Mouse (Mus musculus) common myeloid progenitor, adult 5-6 weeks (primary cell): Measurements from ENCODE around the gene Thop1. TPM values are rescaled to one million over a fixed set of nuclear protein-coding genes. Genes with fewer than 3 reads are reported as not detected.
"Not testable (repeated sequence)": the region's sequence is repeated elsewhere in the genome, so short reads cannot be mapped to it uniquely, and the experiment has no call there.

Source experiments
- ATAC-seq: replicated peaks from 2 replicates; pipeline ENCODE4 v1.8.0; 2016; ENCODE audit warnings: low read depth, mild to moderate bottlenecking, moderate TSS enrichment, inconsistent platforms; ENCODE audit not compliant: poor library complexity, severe bottlenecking
- total RNA-seq: library from RNA; stranded (forward); fragments of 200-1000, 187-1606 nt; gene quantifications from 2 replicates; pipeline ENCODE4 v1.2.3, GENCODE M21; 2017

Gene Thop1
- total RNA-seq = 18.6 and 25.9 TPM in 2 replicates

DNA sequence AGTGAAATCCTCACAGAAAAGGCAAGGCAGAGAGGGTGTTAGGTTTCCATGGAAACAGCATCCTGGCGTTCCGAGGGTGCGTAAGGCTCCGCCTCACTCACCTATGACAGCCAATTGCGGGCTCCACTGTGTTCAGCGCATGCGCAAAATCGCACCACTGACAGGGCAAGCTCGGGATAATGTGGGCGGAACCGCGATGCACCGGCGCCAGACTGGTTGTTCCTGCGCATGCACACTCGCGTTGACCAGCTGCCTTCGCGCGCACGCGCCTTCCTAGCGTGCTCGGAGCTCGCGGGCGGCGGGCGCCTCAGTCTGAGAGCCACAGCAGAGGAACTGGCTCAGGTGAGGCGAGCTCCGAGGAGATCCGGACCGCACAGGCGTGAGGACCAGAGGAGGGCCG lies at the start of gene Thop1:
Thop1 (plus strand) TSS at position 200 of the 400 bp plus-strand sequence.
- peak; percentile 97 for ATAC-seq

DNA sequence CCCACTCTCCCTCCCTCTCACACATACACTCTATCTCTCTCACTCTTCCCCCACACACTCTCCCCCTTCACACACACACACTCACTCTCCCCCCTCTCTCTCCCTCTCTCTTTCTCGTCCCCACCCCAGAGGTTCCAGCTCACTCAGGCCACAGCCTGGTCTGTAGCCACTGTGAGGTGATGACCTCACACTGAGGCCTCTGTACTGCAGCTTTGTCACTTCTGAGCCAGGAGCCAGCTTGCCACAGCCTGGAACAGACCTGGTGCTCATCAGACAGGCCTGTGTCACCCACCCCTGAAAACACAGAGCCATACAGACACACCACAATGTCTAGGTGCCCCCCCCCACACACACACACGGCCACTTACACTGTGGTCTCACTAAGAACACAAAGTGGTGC lies 49.6 kb upstream of the Thop1 start:
- no peak for ATAC-seq

DNA sequence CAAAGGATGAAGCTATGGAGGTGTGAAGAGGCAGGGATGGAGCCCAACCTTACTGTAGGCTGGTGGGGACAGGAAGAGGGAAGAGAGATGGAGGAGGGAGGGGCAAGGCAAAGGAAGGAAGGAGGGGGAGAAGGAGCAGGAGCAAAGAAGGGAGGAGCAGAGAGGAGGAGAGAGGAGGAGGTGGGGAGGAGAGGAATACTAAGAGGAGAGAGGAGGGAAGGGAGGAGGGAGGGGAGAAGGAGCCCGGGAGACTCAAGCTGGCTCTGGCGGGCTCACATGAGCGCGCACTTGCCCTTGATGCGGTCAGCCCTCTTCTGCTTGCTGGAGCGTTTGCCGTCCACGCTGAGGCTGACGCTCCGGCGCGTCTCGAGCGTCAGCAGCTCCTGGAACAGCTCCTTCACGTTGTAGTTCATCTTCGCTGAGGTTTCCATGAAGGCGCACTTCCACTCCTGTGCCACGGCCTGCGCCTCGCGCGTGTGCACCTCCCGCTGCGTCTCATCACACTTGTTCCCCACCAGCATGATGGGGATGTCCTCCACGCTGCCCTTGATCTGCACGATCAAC lies 48.2 kb upstream of the Thop1 start:
- ATAC-seq = no peak

DNA sequence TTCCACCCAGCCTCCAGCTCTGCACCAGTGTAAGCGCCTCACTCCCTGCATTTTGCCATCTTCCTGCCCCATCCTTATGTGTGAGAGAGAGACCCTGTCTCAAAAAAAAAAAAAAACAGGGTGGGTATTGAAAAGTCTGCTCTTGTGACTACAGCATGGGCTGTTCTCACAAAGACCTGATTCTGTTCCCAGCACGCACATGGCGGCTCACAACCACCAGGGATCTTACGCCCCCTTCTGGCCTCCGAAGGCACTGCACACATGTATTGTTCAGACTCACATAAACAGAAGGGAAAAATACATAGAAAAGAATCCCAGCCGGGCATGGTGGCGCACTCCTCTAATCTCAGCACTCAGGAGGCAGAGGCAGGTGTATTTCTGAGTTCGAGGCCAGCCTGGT lies 47.1 kb upstream of the Thop1 start:
- no peak for ATAC-seq

DNA sequence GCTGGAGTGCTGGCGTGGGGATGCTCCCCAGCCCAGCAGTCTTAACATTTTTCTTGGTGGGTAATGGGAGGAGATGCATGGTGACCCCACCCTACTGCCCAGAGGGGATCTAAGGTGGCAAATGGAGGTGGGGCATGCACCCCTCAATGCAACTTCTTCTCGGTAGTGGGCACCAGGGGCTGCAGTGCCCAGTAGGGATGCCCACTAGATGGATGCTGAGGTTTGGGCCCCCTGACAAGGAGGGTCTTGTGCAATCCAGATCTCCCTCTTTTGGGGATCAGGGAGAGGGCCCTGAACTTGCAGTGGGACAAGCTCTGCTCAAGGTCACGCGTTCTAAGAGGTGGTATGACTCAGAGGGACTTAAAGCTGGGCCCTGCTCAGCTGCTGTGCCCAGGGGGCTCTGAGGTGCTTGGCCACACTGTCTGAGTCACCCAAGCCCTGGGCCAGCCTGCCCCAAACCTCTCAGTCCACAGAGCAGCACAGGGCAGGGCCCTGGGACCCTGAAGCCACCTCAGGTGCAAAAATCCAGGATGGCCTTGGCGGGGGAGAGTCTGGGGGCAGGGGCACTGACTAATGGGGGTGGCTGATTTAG lies 45.4 kb upstream of the Thop1 start:
- no peak for ATAC-seq

DNA sequence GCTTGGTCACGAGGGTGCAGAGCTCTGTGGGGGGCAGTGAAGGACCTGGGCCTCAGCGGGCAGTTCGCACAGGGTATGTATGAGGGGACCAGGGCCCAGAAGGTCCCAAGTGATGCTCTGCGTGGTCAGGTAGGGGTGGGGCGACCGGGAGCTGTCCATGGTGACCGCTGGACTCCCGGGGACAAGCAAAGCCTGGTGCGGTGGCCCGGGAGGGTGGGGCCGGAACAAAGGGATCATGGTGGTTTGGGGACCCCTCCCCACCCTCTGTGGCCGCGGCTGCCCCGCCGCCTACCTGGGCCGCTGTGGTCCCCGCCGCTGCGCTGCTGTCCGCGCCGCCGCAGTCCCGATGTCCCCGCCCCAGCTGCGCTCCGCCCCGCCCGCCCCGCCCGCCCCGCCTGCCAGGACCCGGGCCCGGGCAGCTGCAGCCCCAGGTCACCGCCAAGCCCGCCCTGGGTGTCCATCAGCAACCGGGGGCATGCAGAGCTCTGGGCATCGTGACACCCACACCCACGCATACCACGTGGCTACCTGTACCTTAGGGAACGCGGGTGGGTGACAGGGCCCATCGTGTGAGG lies 44.7 kb upstream of the Thop1 start:
- 0 out of 2 replicates have a peak, but pooled peaks have one; percentile 13 for ATAC-seq

DNA sequence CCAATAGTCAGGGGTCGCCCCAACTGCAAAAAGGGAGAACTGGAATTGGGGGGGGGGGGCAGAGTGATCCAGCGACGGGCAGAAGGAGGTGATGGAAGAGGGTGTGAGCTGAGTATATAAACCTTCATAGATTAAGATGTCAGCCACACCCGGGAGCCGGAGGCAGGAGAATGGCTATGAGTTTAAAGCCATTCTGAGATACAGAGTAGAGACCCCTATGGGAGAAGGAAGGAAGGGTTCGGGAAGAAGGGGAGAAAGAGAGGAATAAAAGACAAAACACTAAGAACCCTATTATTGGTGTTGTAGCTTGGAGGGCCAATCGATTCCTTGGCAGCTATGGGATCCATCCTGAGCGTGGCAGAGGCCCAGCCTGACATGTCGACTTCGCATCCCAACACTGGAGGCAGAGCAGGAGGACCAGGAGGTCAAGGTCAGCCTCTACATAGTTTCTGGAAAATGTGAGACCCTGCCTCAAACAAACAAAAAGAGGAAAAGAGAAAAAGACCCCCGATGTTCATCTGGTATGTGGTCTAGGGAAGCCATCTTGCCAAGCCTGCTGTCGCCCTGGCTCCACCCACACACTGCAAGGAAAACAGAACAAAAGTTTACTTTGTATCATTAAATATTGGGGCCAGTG lies 44.1 kb upstream of the Thop1 start, which contains the start of gene Diras1:
Diras1 (minus strand) TSS at position 24 of the 637 bp plus-strand sequence.
- no peak for ATAC-seq

DNA sequence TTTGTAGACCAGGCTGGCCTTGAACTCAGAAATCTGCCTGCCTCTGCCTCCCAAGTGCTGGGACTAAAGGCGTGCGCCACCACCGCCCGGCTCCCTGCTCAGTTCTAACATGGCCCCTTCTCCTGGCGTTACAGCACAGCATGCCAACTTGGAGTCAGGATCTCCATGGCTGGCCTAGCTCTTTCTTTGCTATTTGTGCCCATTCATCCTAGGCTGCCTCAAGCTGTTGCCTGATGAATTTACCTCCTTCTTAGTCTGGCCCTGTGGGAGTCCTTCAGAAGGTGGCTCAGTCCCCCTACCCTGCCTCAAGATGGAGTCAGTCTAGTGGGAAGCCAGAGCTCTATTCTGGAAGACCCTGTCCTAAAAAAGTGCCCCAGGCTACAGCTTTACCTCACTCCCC lies 43.0 kb upstream of the Thop1 start:
- no peak for ATAC-seq

DNA sequence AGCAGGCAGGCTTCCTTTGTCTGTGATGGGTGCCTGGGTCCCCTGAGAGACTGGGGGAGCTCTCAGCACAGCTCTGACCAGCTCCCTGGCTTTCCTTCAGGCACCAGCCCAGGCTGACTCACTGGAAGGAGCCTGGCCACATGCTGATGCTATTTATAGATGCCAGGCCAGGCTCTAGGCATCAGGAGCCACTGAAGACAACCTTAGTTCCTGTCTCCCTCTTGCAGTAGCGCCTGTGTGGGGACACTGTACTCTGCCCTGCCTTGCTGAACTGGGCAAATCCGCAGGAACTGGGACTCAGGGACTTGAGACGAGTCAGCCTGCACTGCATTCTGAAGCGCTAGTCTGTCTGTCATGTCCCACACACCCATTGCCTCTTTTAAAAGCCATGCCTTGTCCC lies 42.5 kb upstream of the Thop1 start:
- no peak for ATAC-seq

DNA sequence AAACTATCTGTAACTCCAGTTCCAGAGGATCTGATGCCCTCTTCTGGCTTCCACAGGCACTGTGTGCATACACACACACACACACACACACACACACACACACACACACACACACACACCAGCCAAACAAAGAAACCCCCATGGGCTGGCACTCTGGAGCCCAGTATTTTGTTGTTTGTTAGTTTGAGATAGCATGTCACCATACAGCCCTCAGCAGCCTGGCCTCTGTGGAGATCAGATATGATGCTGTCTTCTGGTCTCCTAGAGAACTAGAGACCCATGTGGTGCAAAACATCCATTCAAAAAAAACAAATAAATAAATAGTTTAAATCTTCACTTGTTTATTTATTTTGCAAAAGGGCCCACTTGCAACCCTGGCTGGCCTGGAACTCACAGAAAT lies 41.6 kb upstream of the Thop1 start:
- ATAC-seq = no peak

DNA sequence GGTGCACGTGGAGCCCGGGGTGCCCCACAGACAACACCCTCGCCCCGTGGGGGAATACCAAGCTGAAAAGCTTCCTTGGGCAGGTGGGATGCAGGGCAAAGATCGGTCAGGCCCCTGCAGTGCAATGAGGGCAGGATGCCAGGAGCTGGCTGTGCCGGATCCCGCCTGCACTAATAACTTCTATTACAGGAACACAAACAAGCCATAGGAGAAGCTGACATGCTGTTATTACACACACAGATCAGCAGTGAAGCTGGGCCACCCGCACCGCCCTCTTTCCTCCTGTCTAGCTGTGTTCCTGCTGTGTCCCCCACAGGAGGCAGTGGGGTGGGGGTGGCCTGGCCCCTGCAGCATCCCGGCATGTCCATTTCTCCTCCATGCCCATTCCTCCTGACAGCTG lies 40.8 kb upstream of the Thop1 start:
- no peak for ATAC-seq

DNA sequence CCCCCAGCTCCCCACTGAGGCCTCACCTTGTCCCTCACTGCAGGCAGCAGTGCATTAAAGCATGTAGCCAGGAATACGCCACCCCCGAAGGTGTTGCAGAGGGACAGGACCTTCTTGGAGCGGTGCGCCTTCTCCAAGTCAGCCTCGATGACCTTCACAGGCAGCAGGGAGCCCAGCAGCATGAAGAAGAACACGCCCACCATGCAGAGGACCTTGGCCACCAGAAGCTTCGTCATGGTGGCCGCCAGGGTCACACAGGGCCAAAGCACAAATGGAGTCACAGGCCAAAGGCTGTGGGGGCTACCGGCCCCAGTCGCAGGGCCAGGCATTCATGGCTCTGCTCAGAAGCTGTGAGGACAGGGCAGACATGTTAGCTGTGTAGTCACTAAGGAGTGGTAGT lies 36.2 kb upstream of the Thop1 start:
- no peak for ATAC-seq

DNA sequence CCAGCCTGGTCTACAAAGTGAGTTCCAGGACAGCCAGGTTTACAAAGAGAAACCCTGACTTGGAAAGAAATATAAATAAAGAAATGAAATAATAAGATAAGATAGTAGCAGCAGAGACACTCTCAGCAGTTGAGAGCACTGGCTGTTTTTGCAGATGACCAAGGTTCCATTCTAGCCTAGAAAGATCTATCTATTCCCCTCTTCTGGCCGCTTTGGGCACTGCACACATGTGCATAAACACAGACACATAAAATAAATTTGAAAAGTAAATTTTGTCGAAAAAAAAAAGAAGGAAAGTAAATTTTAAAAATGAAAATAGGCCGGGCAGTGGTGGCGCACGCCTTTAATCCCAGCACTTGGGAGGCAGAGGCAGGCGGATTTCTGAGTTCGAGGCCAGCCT lies 33.6 kb upstream of the Thop1 start:
- ATAC-seq = no peak

DNA sequence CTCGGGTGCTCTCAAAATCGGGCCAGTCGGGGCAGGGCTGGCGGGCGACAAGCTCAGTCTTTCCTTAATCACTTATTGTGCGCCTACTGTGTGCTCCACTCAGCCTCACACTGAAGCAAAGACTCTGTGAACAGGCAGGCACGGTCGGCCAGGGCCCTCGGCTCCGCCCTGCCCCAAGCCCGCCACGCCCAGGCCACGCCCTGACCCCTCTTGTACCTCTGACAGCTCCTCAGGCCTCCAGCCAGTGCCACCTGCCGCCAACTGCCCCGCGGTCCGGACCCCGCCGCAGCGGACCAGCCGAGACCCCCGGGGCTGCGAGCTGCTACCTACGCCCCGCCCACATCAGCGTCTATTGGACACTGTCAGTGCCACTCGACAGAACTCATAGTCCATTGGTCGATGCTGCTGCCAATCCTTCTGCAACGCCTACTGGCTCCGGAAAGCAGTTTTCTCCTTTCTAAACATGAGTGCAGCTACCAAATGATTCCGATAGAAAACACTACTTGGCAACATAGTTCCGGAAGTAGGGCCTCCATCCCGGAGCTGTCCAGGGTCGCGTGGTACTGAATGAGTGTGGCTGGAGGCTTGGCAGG lies 32.8 kb upstream of the Thop1 start, which contains the start of gene Slc39a3:
Slc39a3 (minus strand) TSS at position 439 of the 593 bp plus-strand sequence.
- ATAC-seq = peak; percentile 96

DNA sequence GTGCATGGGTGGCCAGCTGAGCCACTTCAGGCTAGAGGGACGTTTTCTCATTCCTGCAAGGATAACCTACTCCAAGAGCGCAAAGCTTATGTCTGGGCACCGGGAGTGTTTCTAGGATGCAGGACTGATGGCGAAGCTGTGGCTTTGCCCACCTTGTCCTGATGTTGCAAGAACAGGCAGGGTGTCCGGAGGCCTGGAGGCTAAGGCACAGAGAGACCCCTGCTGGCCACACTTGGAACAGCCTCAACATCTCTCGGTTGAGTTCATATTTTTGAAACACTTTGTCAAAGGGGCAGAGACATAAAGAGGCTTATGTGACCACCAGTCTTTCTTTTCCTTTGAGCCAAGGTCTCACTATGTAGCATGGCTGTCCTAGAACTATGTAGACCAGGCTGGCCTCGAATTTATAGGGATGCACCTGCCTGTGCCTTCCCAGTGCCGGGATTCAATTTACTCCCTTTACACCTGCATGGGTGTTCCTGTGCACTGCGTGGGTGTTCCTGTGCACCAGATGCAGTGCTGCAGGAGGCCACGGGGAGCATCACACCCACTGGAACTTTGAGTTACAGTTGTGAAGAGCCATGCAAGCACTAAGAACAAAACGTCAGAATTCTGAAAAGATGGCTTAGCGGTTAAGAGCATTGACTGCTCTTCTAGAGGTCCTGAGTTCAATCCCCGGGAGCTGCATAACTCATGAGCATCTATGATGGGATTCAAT lies 28.2 kb upstream of the Thop1 start:
- peak; percentile 48; the same call in 1 of the 2 replicates for ATAC-seq

DNA sequence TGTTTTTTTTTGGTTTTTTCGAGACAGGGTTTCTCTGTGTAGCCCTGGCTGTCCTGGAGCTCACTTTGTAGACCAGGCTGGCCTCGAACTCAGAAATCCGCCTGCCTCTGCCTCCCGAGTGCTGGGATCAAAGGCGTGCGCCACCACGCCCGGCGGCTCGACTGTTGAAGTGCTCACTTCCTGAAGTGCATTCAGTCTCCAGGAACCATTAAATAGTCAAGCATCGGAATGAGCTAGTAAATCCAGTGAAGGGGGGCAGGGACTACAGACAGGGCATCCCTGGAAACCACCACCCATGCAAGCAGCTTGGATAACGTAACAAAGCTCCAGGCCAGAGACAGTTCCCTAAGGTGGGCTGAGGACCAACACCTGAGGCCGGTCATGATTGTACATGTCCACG lies 24.6 kb upstream of the Thop1 start:
- not testable (repeated sequence) for ATAC-seq

DNA sequence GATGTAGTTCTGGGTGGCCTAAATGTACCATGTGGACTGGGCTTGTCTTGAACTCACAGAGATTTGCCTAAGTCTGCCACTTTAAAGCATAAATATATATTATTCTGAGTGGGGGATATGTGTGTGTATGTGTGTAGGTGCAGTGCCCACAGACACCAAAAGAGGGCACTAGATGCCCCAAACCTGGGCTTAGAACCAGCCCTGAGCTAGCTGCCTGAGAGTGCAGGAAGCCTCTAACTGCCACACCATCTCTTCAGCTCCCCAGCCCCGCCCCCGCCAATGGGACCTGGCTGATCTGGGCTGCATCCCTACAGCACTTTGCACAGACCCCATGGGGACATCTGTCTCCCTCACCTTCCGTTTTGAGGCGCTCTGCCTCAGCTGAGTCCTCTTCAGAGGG lies 19.2 kb upstream of the Thop1 start:
- peak; percentile 52 for ATAC-seq

DNA sequence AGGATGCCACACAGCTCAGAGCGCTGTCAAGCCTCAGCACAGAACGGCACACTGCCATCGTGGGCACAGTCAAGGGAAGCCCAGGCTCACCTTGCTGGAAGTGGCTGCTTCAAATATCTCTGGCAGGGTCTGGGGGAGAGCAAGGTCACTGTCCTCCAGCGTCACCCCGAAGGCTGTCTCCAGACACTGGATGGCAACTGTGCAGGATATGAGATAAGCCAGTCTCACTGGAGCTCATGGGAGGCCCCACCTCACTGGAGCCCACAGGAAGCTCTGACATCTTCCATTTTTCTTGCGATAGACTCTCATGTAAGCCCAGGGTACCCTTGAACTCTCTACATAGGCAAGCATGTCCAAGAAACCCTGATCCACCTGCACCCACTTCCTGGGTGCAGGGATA lies 18.7 kb upstream of the Thop1 start:
- ATAC-seq = peak; percentile 70

DNA sequence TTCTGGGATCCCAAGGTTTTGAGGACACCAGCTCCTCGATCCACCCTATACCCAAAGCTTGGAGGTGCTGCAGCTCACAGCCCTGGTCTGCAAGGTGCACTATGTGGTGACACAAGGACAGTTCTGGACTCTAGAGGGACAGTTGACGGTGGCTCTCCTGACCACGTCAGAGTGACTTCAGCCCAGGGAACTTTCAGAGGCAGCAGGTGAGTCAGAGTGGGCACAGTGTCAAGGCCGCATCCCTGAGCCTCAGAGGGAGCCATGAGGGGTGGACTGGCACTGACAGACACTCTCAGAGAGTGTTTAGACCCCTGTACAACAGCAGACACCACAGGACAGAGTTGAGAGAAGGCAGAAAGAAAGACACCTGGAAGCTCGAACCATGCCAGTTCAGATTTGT lies 17.3 kb upstream of the Thop1 start:
- ATAC-seq = no peak

DNA sequence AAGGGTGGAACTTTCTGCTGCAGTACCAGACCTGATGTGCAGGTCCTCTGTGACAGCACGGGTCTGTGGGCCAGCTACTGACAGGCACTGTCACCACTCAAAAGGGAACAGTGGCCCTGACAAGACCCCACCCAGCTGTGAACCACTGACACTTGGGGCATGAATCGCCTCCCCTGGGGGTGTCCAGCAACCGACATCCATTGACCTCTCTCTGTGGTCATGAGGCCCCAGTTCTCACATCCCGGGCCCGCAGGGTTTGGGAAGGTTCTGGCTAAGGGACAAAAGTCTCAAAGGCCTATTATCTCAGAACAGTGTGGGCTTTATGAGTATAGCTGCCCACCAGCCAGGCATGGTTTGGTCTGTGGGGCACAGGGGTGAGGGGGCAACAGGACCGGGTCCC lies 14.7 kb upstream of the Thop1 start:
- ATAC-seq = no peak
